In the genomic region with DNA sequence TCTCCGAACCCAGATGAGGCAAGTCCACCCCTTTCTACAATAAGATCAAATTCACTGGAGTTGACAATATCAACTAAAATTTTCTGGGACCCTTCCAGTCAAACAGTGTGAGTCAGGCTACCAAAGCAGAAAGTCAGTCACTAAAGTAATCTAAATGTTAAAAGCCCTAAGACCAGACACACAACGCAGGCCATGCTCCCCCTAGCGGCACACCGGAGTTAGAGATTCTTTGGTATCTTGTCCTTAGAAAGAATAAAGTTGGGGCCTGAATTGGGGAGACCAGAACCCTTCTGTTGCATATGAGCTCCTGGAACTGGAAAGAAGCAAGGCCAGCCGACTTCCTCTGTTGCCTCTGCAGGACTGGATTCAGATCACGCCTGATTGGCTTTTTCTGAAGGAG, we compare ENCODE assay signal across 9 mouse cellular contexts.
DNase-seq lines count a peak whose midpoint lies in the region; ATAC-seq and TF ChIP-seq lines count a peak whose summit lies in the region.
"Had no signal": no experiment of that assay in that cellular context is flagged by ENCODE, and none has a peak within 500 bp of the region (broad histone marks: within the 10 kb centered on the region; RNA-seq: fewer than 3 reads in every experiment).

No protein-coding gene starts in this region.

- peaks cover 51% of the 10 kb centered on the region for H3K4me1 ChIP-seq in hindbrain, embryonic 10.5 days (replicated peaks)
- H3K4me1 ChIP-seq in hindbrain, embryonic 12.5 days, result peaks cover 37% of the 10 kb centered on the region
- H3K4me1 ChIP-seq in MEL (ENCODE audit: control insufficient read depth in 1 of 2, insufficient read depth in 2 of 2, low read length in 2 of 2), result no peaks in the 10 kb centered on the region

- peak; percentile 79 for TF ChIP-seq RAD21 in MEL (IDR thresholded peaks at IDR 0.05; ENCODE audit: low read depth, low read length)

- no peaks in the 10 kb centered on the region for H3K79me2 ChIP-seq in MEL (ENCODE audit: control insufficient read depth, insufficient read depth, low read length, poor library complexity)

- peak; percentile 66 for DNase-seq in hindbrain, embryonic 10.5 days (ENCODE audit: low spot score)
- DNase-seq in MEL (ENCODE audit: low read depth, low spot score), result peak; percentile 75
- peak; percentile 67 for DNase-seq in cerebellum, adult 9-10 months
- DNase-seq in gastrocnemius, postnatal 4 days (ENCODE audit: low spot score in 2 of 2), result peak; percentile 56 to 78
- peak; percentile 41 to 68 for DNase-seq in left cerebral cortex, postnatal 14 days (ENCODE audit: low spot score in 2 of 2)
- peak; percentile 49 for DNase-seq in ovary, adult 18-20 months (ENCODE audit: low spot score)
- DNase-seq in thymus, postnatal 14 days, result peak; percentile 68

- H3K27me3 ChIP-seq in hindbrain, embryonic 10.5 days (ENCODE audit: insufficient read depth, poor library complexity, severe bottlenecking), result no peaks in the 10 kb centered on the region
- H3K27me3 ChIP-seq in hindbrain, embryonic 12.5 days, result no peaks in the 10 kb centered on the region
- H3K27me3 ChIP-seq in MEL (ENCODE audit: control insufficient read depth in 1 of 2, insufficient read depth in 2 of 2, low read length in 2 of 2), result no peaks in the 10 kb centered on the region

- no peak for TF ChIP-seq POLR2A in MEL (IDR thresholded peaks at IDR 0.05; ENCODE audit: control insufficient read depth in 1 of 2, insufficient read depth in 1 of 2, low read depth in 1 of 2, low read length in 2 of 2, poor library complexity in 1 of 2)

- H3K9me3 ChIP-seq in hindbrain, embryonic 10.5 days, result no peaks in the 10 kb centered on the region
- no peaks in the 10 kb centered on the region for H3K9me3 ChIP-seq in hindbrain, embryonic 12.5 days (replicated peaks)
- H3K9me3 ChIP-seq in MEL (replicated peaks; ENCODE audit: insufficient read depth, low read length), result no peaks in the 10 kb centered on the region

- no peak overlapping the region for H3K9ac ChIP-seq in hindbrain, embryonic 12.5 days
- no peak overlapping the region for H3K9ac ChIP-seq in MEL (ENCODE audit: control insufficient read depth, low read depth, low read length, poor library complexity, severe bottlenecking)

- H3K36me3 ChIP-seq in hindbrain, embryonic 10.5 days, result no peaks in the 10 kb centered on the region
- no peaks in the 10 kb centered on the region for H3K36me3 ChIP-seq in hindbrain, embryonic 12.5 days
- H3K36me3 ChIP-seq in MEL (ENCODE audit: control insufficient read depth in 1 of 2, insufficient read depth in 2 of 2, low read length in 2 of 2), result no peaks in the 10 kb centered on the region

- H3K4me2 ChIP-seq in hindbrain, embryonic 12.5 days (replicated peaks), result no peak overlapping the region

- 19% methylated on average over 6 of the region's 6 CpGs for WGBS in hindbrain, embryonic 10.5 days
- WGBS in hindbrain, embryonic 12.5 days, result 20% methylated on average over 6 of the region's 6 CpGs

- H3K27ac ChIP-seq in hindbrain, embryonic 10.5 days, result no peak overlapping the region
- H3K27ac ChIP-seq in hindbrain, embryonic 12.5 days, result no peak overlapping the region
- H3K27ac ChIP-seq in MEL (ENCODE audit: control insufficient read depth, low read depth, low read length), result no peak overlapping the region
- H3K27ac ChIP-seq: macrophage had no signal

- no peak overlapping the region for H3K4me3 ChIP-seq in hindbrain, embryonic 10.5 days
- no peak overlapping the region for H3K4me3 ChIP-seq in hindbrain, embryonic 12.5 days
- no peak overlapping the region for H3K4me3 ChIP-seq in MEL (ENCODE audit: control insufficient read depth in 1 of 2, insufficient read depth in 1 of 2, low read depth in 2 of 2, low read length in 2 of 2)

- TF ChIP-seq CTCF in MEL (IDR thresholded peaks at IDR 0.05 in 2 of 3, conservative IDR thresholded peaks at IDR 0.05 in 1 of 3; ENCODE audit: control insufficient read depth in 1 of 3, insufficient read depth in 1 of 3, low read depth in 2 of 3, low read length in 3 of 3, poor library complexity in 1 of 3, severe bottlenecking in 1 of 3), result peak; percentile 81 to 88 (median 82)

- no peak for ATAC-seq in hindbrain, embryonic 12.5 days (ENCODE audit: low FRiP score)

- no peak for TF ChIP-seq EP300 in MEL (IDR thresholded peaks at IDR 0.05; ENCODE audit: low read depth in 1 of 2, low read length in 2 of 2)

- intact Hi-C loops in left cerebral cortex, postnatal 14 days (cut with DNase I), result loop anchor here (5.0 kb wide), 2 partner anchors 41 to 91 kb away; no protein-coding TSS in a partner anchor

TF ChIP-seq in MEL, 35 proteins besides CTCF, POLR2A, EP300 and RAD21:
- TF ChIP-seq NELFE (IDR thresholded peaks at IDR 0.05; ENCODE audit: low read depth, low read length) (no peak), ZC3H11A (IDR thresholded peaks at IDR 0.05; ENCODE audit: low read depth, low read length) (peak; percentile 64), SMC3 (IDR thresholded peaks at IDR 0.05; ENCODE audit: low read depth, low read length) (peak; percentile 83)
